Mouse (Mus musculus): ENCODE data around the gene Nfkbil1. TPM values are rescaled to one million over a fixed set of nuclear protein-coding genes. Genes with fewer than 3 reads are reported as not detected.

Nfkbil1 gene
- polyA plus RNA-seq (2011; ENCODE audit: insufficient read depth, insufficient read length, low read depth, missing spikeins): 7.9 and 12.5 TPM in 2 replicates

- TF ChIP-seq POLR2A (IDR thresholded peaks at IDR 0.05; ENCODE audit: insufficient read depth, low read length) (peak; percentile 54), CTCF (IDR thresholded peaks at IDR 0.05; ENCODE audit: low read depth, low read length) (no peak), EP300 (IDR thresholded peaks at IDR 0.05; ENCODE audit: insufficient read depth, low read depth, low read length) (0 out of 2 replicates have a peak, but pooled peaks have one; percentile 53)
- Histone ChIP-seq H3K9me3 (replicated peaks; ENCODE audit: control insufficient read depth, insufficient read depth, low read length, poor library complexity, severe bottlenecking) (no peaks in the 10 kb centered on the region), H3K27me3 (ENCODE audit: control insufficient read depth, insufficient read depth, low read length, poor library complexity, severe bottlenecking) (no peaks in the 10 kb centered on the region), H3K27ac (ENCODE audit: insufficient read depth, low read length) (peak within 1 kb of the TSS; percentile 70), H3K4me3 (ENCODE audit: low read depth, low read length) (peak within 1 kb of the TSS; percentile 84), H3K4me1 (ENCODE audit: control insufficient read depth, insufficient read depth, low read length) (no peaks in the 10 kb centered on the region), H3K9ac (ENCODE audit: low read depth, poor library complexity, severe bottlenecking) (peak within 1 kb of the TSS; percentile 64), H3K36me3 (ENCODE audit: control insufficient read depth, insufficient read depth, low read length, poor library complexity, severe bottlenecking) (0 out of 2 replicates have a peak, but pooled peaks cover 3% of the 10 kb centered on the region)
Observed at GRCm38 (mm10) chr17:35235614-35236389, at the start of gene Nfkbil1. Gene Nfkbil1, minus strand, starts transcription at chr17:35235792.

GRCm38 (mm10) chr17:35280276-35280675, 44.7 kb upstream of the Nfkbil1 start:
- Histone ChIP-seq H3K36me3 (ENCODE audit: control insufficient read depth, insufficient read depth, low read length, poor library complexity, severe bottlenecking) (no peaks in the 10 kb centered on the region), H3K27me3 (ENCODE audit: control insufficient read depth, insufficient read depth, low read length, poor library complexity, severe bottlenecking) (no peaks in the 10 kb centered on the region), H3K27ac (ENCODE audit: insufficient read depth, low read length) (no peak overlapping the region), H3K9me3 (replicated peaks; ENCODE audit: control insufficient read depth, insufficient read depth, low read length, poor library complexity, severe bottlenecking) (peaks cover 5% of the 10 kb centered on the region), H3K9ac (ENCODE audit: low read depth, poor library complexity, severe bottlenecking) (no peak overlapping the region), H3K4me1 (ENCODE audit: control insufficient read depth, insufficient read depth, low read length) (peaks cover 1% of the 10 kb centered on the region), H3K4me3 (ENCODE audit: low read depth, low read length) (no peak overlapping the region)
- TF ChIP-seq CTCF (IDR thresholded peaks at IDR 0.05; ENCODE audit: low read depth, low read length) (no peak), EP300 (IDR thresholded peaks at IDR 0.05; ENCODE audit: insufficient read depth, low read depth, low read length) (no peak), POLR2A (IDR thresholded peaks at IDR 0.05; ENCODE audit: insufficient read depth, low read length) (no peak)

GRCm38 (mm10) chr17:35278957-35279688, 43.5 kb upstream of the Nfkbil1 start:
- H3K9ac ChIP-seq (ENCODE audit: low read depth, poor library complexity, severe bottlenecking): no peak overlapping the region
- TF ChIP-seq CTCF (IDR thresholded peaks at IDR 0.05; ENCODE audit: low read depth, low read length) (no peak), EP300 (IDR thresholded peaks at IDR 0.05; ENCODE audit: insufficient read depth, low read depth, low read length) (no peak), POLR2A (IDR thresholded peaks at IDR 0.05; ENCODE audit: insufficient read depth, low read length) (no peak)
- no peak overlapping the region for H3K27ac ChIP-seq (ENCODE audit: insufficient read depth, low read length)
- H3K9me3 ChIP-seq (replicated peaks; ENCODE audit: control insufficient read depth, insufficient read depth, low read length, poor library complexity, severe bottlenecking): peaks cover 5% of the 10 kb centered on the region
- no peak overlapping the region for H3K4me3 ChIP-seq (ENCODE audit: low read depth, low read length)
- H3K27me3 ChIP-seq (ENCODE audit: control insufficient read depth, insufficient read depth, low read length, poor library complexity, severe bottlenecking): no peaks in the 10 kb centered on the region
- peaks cover 1% of the 10 kb centered on the region for H3K4me1 ChIP-seq (ENCODE audit: control insufficient read depth, insufficient read depth, low read length)
- H3K36me3 ChIP-seq (ENCODE audit: control insufficient read depth, insufficient read depth, low read length, poor library complexity, severe bottlenecking): no peaks in the 10 kb centered on the region

- TF ChIP-seq POLR2A (IDR thresholded peaks at IDR 0.05; ENCODE audit: insufficient read depth, low read length): no peak
- no peak for TF ChIP-seq CTCF (IDR thresholded peaks at IDR 0.05; ENCODE audit: low read depth, low read length)
- no peak for TF ChIP-seq EP300 (IDR thresholded peaks at IDR 0.05; ENCODE audit: insufficient read depth, low read depth, low read length)
- no peak overlapping the region for H3K4me3 ChIP-seq (ENCODE audit: low read depth, low read length)
- no peaks in the 10 kb centered on the region for H3K36me3 ChIP-seq (ENCODE audit: control insufficient read depth, insufficient read depth, low read length, poor library complexity, severe bottlenecking)
- H3K4me1 ChIP-seq (ENCODE audit: control insufficient read depth, insufficient read depth, low read length): peaks cover 1% of the 10 kb centered on the region
- H3K9me3 ChIP-seq (replicated peaks; ENCODE audit: control insufficient read depth, insufficient read depth, low read length, poor library complexity, severe bottlenecking): peaks cover 5% of the 10 kb centered on the region
- no peak overlapping the region for H3K9ac ChIP-seq (ENCODE audit: low read depth, poor library complexity, severe bottlenecking)
- H3K27me3 ChIP-seq (ENCODE audit: control insufficient read depth, insufficient read depth, low read length, poor library complexity, severe bottlenecking): no peaks in the 10 kb centered on the region
- H3K27ac ChIP-seq (ENCODE audit: insufficient read depth, low read length): no peak overlapping the region
Observed at GRCm38 (mm10) chr17:35278049-35278448, 42.5 kb upstream of the Nfkbil1 start.

GRCm38 (mm10) chr17:35276304-35276864, 40.8 kb upstream of the Nfkbil1 start:
- no peaks in the 10 kb centered on the region for H3K9me3 ChIP-seq (replicated peaks; ENCODE audit: control insufficient read depth, insufficient read depth, low read length, poor library complexity, severe bottlenecking)
- H3K27ac ChIP-seq (ENCODE audit: insufficient read depth, low read length): no peak overlapping the region
- H3K4me1 ChIP-seq (ENCODE audit: control insufficient read depth, insufficient read depth, low read length): peaks cover 1% of the 10 kb centered on the region
- no peak overlapping the region for H3K9ac ChIP-seq (ENCODE audit: low read depth, poor library complexity, severe bottlenecking)
- no peaks in the 10 kb centered on the region for H3K36me3 ChIP-seq (ENCODE audit: control insufficient read depth, insufficient read depth, low read length, poor library complexity, severe bottlenecking)
- TF ChIP-seq POLR2A (IDR thresholded peaks at IDR 0.05; ENCODE audit: insufficient read depth, low read length) (no peak), EP300 (IDR thresholded peaks at IDR 0.05; ENCODE audit: insufficient read depth, low read depth, low read length) (peak; percentile 19; the same call in 1 of the 2 replicates)
- no peaks in the 10 kb centered on the region for H3K27me3 ChIP-seq (ENCODE audit: control insufficient read depth, insufficient read depth, low read length, poor library complexity, severe bottlenecking)
- H3K4me3 ChIP-seq (ENCODE audit: low read depth, low read length): no peak overlapping the region
